Mouse (Mus musculus) liver, adult 2 months (tissue): ENCODE measurements around the gene Tubg2.

ENCODE experiments used
- CTCF ChIP-seq: fragments of 200-500 bp; IDR thresholded peaks from 2 replicates; pipeline ENCODE4 v1.5.1; 2011; ENCODE audit warnings: low read depth, low read length, control low read depth
- POLR2A ChIP-seq: fragments of 200-500 bp; IDR thresholded peaks from 2 replicates; pipeline ENCODE4 v1.6.1; 2011; ENCODE audit warnings: low read length, control low read depth; ENCODE audit not compliant: insufficient read depth; ENCODE audit errors: extremely low read depth

GRCm38 (mm10) chr11:101155728-101156371 lies at the start of gene Tubg2:
- no peak for TF ChIP-seq POLR2A
- no peak for TF ChIP-seq CTCF
